ENCODE assay signal across 8 mouse cellular contexts in the genomic region with DNA sequence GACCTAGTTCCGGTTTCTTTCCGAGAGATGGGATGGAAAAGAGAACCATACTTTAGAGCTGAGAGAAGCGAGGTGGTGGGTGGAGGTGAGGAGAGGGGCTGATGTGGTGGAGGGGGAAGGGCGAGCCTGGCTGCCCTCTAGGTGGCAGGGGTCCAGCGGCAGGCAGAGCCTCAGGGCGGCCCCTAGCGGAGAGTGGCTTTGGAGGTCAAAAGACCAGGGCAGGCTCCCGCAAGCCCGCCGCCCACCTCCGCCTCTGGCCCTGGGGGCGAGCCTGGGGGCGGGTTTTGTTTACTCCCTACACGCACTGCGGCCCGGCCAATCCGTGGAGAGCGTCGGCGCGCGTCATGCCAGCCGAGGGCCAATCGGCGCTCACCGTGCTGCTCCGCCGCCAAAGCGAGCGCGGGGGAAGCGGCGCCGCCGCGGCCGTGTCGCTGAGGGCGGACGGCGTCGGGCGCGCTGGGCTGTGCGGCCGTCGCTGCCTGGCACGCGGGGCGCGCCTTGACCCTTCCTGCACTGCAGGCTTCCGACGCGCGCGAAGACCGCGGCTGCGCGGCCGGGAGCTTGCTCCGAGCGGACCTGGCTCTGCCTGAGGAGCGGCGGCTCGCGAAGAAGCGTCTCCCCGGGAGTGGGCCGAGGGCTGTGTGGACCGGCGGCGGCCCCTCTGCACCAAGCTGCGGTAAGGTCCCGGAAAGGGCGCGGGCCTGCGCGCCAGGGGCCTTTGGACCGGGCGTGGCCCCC. TPM values are rescaled to one million over a fixed set of nuclear protein-coding genes. Genes with fewer than 3 reads are reported as not detected.
DNase-seq lines count a peak whose midpoint lies in the region; ATAC-seq and TF ChIP-seq lines count a peak whose summit lies in the region.

A gene (plus strand): TSS at position 391 of the 738 bp plus-strand sequence.

- H3K27ac ChIP-seq in forebrain, embryonic 15.5 days (replicated peaks) = peak within 1 kb of the TSS; percentile 62

- H3K4me2 ChIP-seq in forebrain, embryonic 15.5 days (replicated peaks) = peak within 1 kb of the TSS; percentile 95

- no peaks in the 10 kb centered on the region for H3K27me3 ChIP-seq in forebrain, embryonic 15.5 days

- intact Hi-C loops in heart, postnatal 25 days (cut with DNase I) = no loop called here

- DNase-seq in ES-CJ7 (ENCODE audit: low read depth, low spot score) = peak; percentile 94
- DNase-seq in cerebellum, adult 11 months = peak; percentile 86
- DNase-seq in heart, postnatal 25 days (ENCODE audit: low spot score) = peak; percentile 88
- peak; percentile 86 to 91 for DNase-seq in layer of hippocampus, adult 18-20 months (ENCODE audit: low spot score in 2 of 2)
- DNase-seq in lung, adult 2 months = peak; percentile 84
- DNase-seq in thymus, adult 18-20 months = peak; percentile 81

- H3K36me3 ChIP-seq in forebrain, embryonic 15.5 days = no peaks in the 10 kb centered on the region

- H3K4me1 ChIP-seq in forebrain, embryonic 15.5 days = peaks cover 14% of the 10 kb centered on the region
- peaks cover 4% of the 10 kb centered on the region; the same call in 1 of the 2 replicates for H3K4me1 ChIP-seq in lung, adult 2 months (ENCODE audit: control insufficient read depth, insufficient read depth, low read length)

- H3K9me3 ChIP-seq in forebrain, embryonic 15.5 days = no peaks in the 10 kb centered on the region

- TF ChIP-seq CTCF in lung, adult 2 months (IDR thresholded peaks at IDR 0.05; ENCODE audit: insufficient read depth, low read length) = 0 out of 2 replicates have a peak, but pooled peaks have one; percentile 18

- peak within 1 kb of the TSS; percentile 64 for H3K4me3 ChIP-seq in forebrain, embryonic 15.5 days
- H3K4me3 ChIP-seq in lung, adult 2 months (replicated peaks; ENCODE audit: extremely low read depth, low read depth, low read length) = peak within 1 kb of the TSS; percentile 84

- ATAC-seq in forebrain, embryonic 15.5 days (replicated peaks) = peak; percentile 100
- ATAC-seq in neutrophil, adult 5-6 weeks (ENCODE audit: extremely low read depth, insufficient number of reproducible peaks, low FRiP score, poor library complexity, severe bottlenecking) = peak; percentile 91

- peak; percentile 65; the same call in 1 of the 2 replicates for TF ChIP-seq POLR2A in lung, adult 2 months (IDR thresholded peaks at IDR 0.05; ENCODE audit: borderline replicate concordance, extremely low read depth, low read depth, low read length)

- peak within 1 kb of the TSS; percentile 68 for H3K9ac ChIP-seq in forebrain, embryonic 15.5 days (replicated peaks)

- WGBS in forebrain, embryonic 15.5 days = under 1% methylated on average over 81 of the region's 81 CpGs
- under 1% methylated on average over 77 of the region's 81 CpGs for WGBS in lung, adult 2 months

RNA-seq across cellular contexts. Expression of the gene that starts here (rescaled TPM):
- 34.7 and 36.9 TPM in 2 replicates for polyA plus RNA-seq in forebrain, embryonic 15.5 days (2015; fragmentation: Nextera tagmentation; extraction: Ambion mirVana)
- total RNA-seq in heart, postnatal 25 days (2021) = 10 to 100 TPM; 94.8 to 98.9 TPM
- 10 to 100 TPM; 40.6 to 46.4 TPM for total RNA-seq in layer of hippocampus, adult 18-20 months (2021)
- polyA plus RNA-seq in lung, adult 2 months (2012; rRNA removed) = 19.5 and 25.6 TPM in 2 replicates
- 31.3 and 32.0 TPM in 2 replicates for total RNA-seq in neutrophil, adult 5-6 weeks (2017)

Comparison
In these comparisons a context has a peak if more than half of its experiments do, and no peak if none do; other contexts are left out.
1. Peak in every context shown above with its lines: DNase-seq, ATAC-seq, H3K4me3 ChIP-seq and H3K27ac ChIP-seq.